15 mouse cellular contexts compared by ENCODE assay signal in the genomic region with DNA sequence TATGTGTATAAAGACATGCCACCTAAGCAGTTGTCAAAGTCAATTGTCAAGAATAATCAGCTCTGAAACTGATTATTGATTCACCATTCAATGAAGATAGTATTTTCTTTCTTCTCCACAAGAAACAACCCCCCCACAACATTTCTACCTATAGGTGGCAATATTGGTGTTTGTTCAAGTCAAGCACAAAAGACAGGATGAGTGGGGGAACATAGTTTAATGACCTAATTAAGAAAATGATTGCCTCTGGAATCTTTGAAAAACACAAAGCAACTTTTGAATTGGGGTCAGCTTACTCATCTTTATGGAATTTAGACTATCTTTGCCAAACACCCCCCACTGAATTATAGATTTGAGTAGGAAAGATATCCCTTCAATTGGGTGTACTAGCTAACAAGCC.
A peak's percentile ranks its signal among the peaks of the same experiment; 100 is the strongest.
DNase-seq lines count a peak whose midpoint lies in the region; ATAC-seq and TF ChIP-seq lines count a peak whose summit lies in the region.
"Had no signal": no experiment of that assay in that cellular context is flagged by ENCODE, and none has a peak within 500 bp of the region (broad histone marks: within the 10 kb centered on the region; RNA-seq: fewer than 3 reads in every experiment).

No protein-coding gene starts in this region.

- H3K27ac ChIP-seq in kidney, adult 2 months (ENCODE audit: insufficient read depth, low read depth, low read length), result no peak overlapping the region
- no peak overlapping the region for H3K27ac ChIP-seq in kidney, embryonic 16.5 days (ENCODE audit: low read length)
- H3K27ac ChIP-seq: forebrain, embryonic 12.5 days; hindbrain, embryonic 13.5 days; liver, embryonic 12.5 days; neural tube, embryonic 13.5 days had no signal

- TF ChIP-seq POLR2A in kidney, adult 2 months (IDR thresholded peaks at IDR 0.05; ENCODE audit: low read depth, low read length), result no peak

- H3K36me3 ChIP-seq in kidney, adult 2 months (ENCODE audit: control insufficient read depth, insufficient read depth, low read length), result no peaks in the 10 kb centered on the region
- no peaks in the 10 kb centered on the region for H3K36me3 ChIP-seq in kidney, embryonic 16.5 days (ENCODE audit: insufficient read depth, low read length)
- H3K36me3 ChIP-seq: forebrain, embryonic 12.5 days; hindbrain, embryonic 13.5 days; liver, embryonic 12.5 days; neural tube, embryonic 13.5 days had no signal

- H3K4me3 ChIP-seq in kidney, adult 2 months (ENCODE audit: insufficient read depth, low read depth, low read length), result no peak overlapping the region
- no peak overlapping the region for H3K4me3 ChIP-seq in kidney, embryonic 16.5 days (ENCODE audit: low read length)
- H3K4me3 ChIP-seq: forebrain, embryonic 12.5 days; hindbrain, embryonic 13.5 days; liver, embryonic 12.5 days; neural tube, embryonic 13.5 days had no signal

- TF ChIP-seq CTCF in kidney, adult 2 months (conservative IDR thresholded peaks at IDR 0.05; ENCODE audit: insufficient read depth, insufficient read length, low read depth, low read length), result no peak
- TF ChIP-seq CTCF in Patski (IDR thresholded peaks at IDR 0.05), result peak; percentile 44

- H3K4me1 ChIP-seq in kidney, adult 2 months (ENCODE audit: control insufficient read depth, insufficient read depth, low read length), result no peaks in the 10 kb centered on the region
- no peaks in the 10 kb centered on the region for H3K4me1 ChIP-seq in kidney, embryonic 16.5 days (ENCODE audit: insufficient read depth, low read length)
- H3K4me1 ChIP-seq: forebrain, embryonic 12.5 days; liver, embryonic 12.5 days had no signal

- H3K4me2 ChIP-seq in kidney, embryonic 16.5 days (replicated peaks; ENCODE audit: low read depth, low read length), result no peak overlapping the region
- H3K4me2 ChIP-seq: forebrain, embryonic 12.5 days; hindbrain, embryonic 13.5 days; liver, embryonic 12.5 days; neural tube, embryonic 13.5 days had no signal

- peak; percentile 13 to 24 for DNase-seq in cerebellum, postnatal 10 days
- peak; percentile 44 for DNase-seq in kidney, adult 2 months
- peak; percentile 6 for DNase-seq in lung, postnatal 10 days
- no peak for DNase-seq in lung, adult 18-20 months
- no peak for DNase-seq in Patski (ENCODE audit: low read depth, low spot score)
- no peak for DNase-seq in thymus, postnatal 4 days
- DNase-seq: cerebellum, adult 8-10 months; gastrocnemius, postnatal 14 days; thymus, adult 18-20 months had no signal

- POLR2A ChIA-PET in Patski (lab: Charles Lee), result interaction anchor here (0.8 to 1.2 kb wide), 2 partner anchors 122 to 366 kb away, joined by 3 to 4 read pairs; no protein-coding TSS in a partner anchor

- ATAC-seq in cerebellum, adult (ENCODE audit: insufficient number of reproducible peaks, low FRiP score, low TSS enrichment), result no peak
- ATAC-seq in kidney, embryonic 16.5 days (ENCODE audit: low FRiP score, low TSS enrichment), result no peak
- no peak for ATAC-seq in Patski
- ATAC-seq: liver, embryonic 12.5 days had no signal

- in situ Hi-C loops in Patski (cut with MboI; ENCODE audit: low pct_unique_long_range_greater_than_20kb), result loop anchor here (5.0 to 10.0 kb wide), 5 partner anchors 271 to 1261 kb away; partner anchors contain the start of gene Ppp3ca

- no peaks in the 10 kb centered on the region; the same call in 1 of the 2 replicates for H3K27me3 ChIP-seq in kidney, adult 2 months (replicated peaks; ENCODE audit: control insufficient read depth, insufficient read depth, low read length)
- no peaks in the 10 kb centered on the region for H3K27me3 ChIP-seq in kidney, embryonic 16.5 days (ENCODE audit: insufficient read depth, low read length)
- no peaks in the 10 kb centered on the region for H3K27me3 ChIP-seq in Patski
- H3K27me3 ChIP-seq: forebrain, embryonic 12.5 days; hindbrain, embryonic 13.5 days; liver, embryonic 12.5 days; neural tube, embryonic 13.5 days had no signal

- CTCF ChIA-PET in Patski (lab: Charles Lee), result interaction anchor here (0.8 to 3.0 kb wide), 12 partner anchors 9 to 609 kb away, joined by 3 to 34 read pairs (median 4); no protein-coding TSS in a partner anchor

- no peak overlapping the region for H3K9ac ChIP-seq in kidney, embryonic 16.5 days (replicated peaks; ENCODE audit: low read length)
- H3K9ac ChIP-seq: forebrain, embryonic 12.5 days; hindbrain, embryonic 13.5 days; liver, embryonic 12.5 days; neural tube, embryonic 13.5 days had no signal

- H3K9me3 ChIP-seq in kidney, embryonic 16.5 days (ENCODE audit: low read length), result no peaks in the 10 kb centered on the region
- H3K9me3 ChIP-seq: forebrain, embryonic 12.5 days; hindbrain, embryonic 13.5 days; liver, embryonic 12.5 days; neural tube, embryonic 13.5 days had no signal

Comparison
In these comparisons a context has a peak if more than half of its experiments do, and no peak if none do; other contexts are left out.
1. DNase-seq: peak in cerebellum, postnatal 10 days (2 of 2), kidney, adult 2 months (single experiment) and lung, postnatal 10 days (single experiment); none in lung, adult 18-20 months (0 of 2), Patski (single experiment) and thymus, postnatal 4 days (single experiment).